Mouse (Mus musculus) olfactory bulb, adult 2 months (tissue): ENCODE measurements at regions not wholly inside any gene's neighbourhood (a gene's known extent, or its start where the extent isn't known, plus 50 kb on each side); places are given as distances from the start of the nearest gene placed in this dataset.

Experiments
- CTCF ChIP-seq: fragments of 200-500 bp; IDR thresholded peaks from 2 replicates; pipeline ENCODE4 v1.5.1; 2012; ENCODE audit warnings: low read depth, mild to moderate bottlenecking, low read length, moderate library complexity; ENCODE audit not compliant: insufficient read depth
- POLR2A ChIP-seq: fragments of 200-500 bp; IDR thresholded peaks from 2 replicates; pipeline ENCODE4 v1.6.1; 2012; ENCODE audit warnings: mild to moderate bottlenecking, low read depth, low read length, moderate library complexity; ENCODE audit not compliant: insufficient read depth

DNA sequence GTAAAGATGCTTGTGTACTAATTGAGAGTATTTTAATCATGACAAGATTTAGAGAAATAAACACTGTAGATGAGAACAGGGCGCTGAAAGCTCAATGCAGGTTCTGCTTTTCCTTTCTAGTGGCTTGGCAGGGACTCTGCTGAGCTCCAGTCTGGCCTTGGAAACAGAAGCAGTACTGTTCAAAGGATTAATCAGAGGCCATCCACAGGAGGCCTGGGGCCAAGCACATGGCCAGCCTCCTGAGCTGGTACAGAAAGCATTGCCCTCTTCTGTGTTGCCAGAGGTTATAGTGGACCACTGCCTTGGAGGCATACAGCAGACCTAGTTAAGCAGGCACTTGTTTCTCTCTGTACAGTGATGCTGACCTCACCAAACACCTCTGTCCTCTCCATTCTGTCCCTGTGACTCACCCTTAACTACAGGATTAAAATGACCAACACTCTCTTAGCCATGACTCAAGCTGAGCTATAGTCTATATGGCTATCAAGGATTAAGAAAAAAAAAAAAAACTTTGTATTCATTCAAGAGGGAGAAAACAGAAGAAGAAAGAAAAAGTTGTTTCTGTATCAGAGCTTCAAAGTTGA is 302.5 kb downstream of the Cenpw start:
- TF ChIP-seq POLR2A (no peak), CTCF (no peak)
